Mouse (Mus musculus) monocyte, adult 2 months (primary cell): ENCODE results near the gene Oxa1l.

Source experiments
- DNase-seq, 2 experiments: peaks; one replicate each; pipeline ENCODE4 v3.0.0; 2022; ENCODE audit warnings: low spot score in 2 of 2, low read depth in 1 of 2

Oxa1l gene

DNA sequence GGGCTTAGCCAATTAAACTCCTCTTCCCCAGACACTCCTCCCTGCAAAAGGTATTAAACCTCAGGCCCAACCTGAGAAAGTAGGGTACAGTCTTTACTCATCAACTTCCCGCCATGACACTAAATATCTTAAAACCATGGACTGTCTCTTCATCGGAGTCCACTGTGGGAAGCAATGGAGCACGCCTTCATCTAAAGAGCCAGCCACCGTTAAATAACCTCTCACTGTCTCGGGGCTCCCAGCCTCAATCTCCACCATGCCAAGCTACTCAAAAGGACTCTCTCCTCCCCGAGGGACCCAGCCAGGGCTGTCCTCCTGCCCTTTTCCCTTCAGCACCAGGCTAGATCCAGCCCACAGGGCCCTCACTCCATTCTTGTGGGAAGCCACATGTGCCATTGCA, 10.0 kb downstream of the Oxa1l start:
- DNase-seq: no peak

DNA sequence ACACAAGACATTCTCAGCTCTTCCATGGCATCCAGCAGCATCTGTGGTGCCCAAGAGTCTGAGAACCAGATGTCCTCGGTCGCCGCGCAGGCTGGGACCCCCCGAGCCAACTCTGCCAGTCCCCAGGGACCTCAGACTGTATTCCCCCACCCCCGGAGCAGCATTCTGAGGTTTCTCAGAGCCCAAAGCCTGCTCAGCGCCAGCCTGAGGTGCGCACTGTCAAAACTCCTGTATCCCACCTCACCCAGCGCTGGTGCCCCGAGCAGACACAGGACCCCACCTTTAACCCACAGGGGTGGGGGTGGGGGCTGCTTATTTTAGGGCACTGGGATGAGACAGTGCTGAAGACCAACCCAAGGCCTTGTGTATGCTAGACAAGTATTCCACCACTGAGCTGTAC, 10.8 kb downstream of the Oxa1l start:
- DNase-seq: no peak

DNA sequence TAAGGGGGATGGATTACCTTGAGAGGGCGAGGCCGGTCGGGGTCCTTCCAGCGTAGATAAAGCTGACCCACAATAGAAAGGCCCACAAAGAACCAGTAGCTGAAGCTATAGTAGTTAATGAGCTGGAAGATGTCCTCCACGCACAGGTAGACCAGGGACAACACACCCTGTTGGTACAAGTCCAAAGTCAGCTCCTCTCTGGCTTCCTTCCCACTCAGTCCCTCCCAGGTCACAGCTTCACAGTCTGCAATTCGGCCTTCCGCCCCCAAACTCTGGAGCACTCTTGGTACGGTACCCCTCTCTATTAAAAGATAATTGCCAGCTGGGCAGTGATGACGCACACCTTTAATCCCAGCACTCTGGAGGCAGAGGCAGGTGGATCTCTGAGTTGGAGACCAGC, 12.3 kb downstream of the Oxa1l start:
- no peak for DNase-seq

DNA sequence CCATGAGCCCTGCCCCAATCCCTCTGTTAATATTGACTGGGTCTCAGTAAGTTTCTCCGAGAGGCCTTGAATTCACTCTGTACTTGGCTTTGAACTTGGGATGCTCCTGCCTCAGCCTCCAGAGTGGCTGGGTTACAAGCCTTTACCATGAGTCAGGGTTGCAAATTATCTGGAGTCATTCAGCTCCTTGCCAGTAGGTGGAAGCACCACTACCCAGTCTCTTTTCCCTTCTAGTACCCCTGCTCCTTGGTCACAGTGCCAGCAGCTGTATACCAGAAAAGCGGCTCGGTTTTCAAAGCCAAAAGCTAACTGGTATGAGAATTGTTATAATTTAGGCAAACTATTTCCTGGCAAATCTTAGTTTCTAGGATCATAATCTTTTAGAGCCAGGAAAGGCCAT, 15.3 kb downstream of the Oxa1l start:
- DNase-seq: no peak

DNA sequence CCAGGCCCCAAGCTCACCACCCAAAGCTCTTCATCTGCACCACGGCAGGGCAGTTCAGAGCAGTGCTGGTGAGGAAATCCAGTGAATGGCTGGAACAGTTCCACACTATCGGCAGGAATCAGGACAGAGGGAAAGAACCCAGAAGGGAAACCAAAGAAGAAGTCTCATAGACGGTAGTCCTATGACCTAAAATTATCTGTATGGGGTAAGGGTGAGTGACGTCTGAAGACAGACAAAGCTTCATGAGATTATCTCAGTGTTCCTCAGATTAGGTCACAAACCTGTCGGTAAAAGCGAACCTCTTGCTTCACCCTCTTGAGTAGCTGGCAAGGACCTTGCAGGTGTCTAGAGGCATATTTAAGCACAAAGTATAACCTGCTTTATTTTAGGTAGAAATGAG, 16.5 kb downstream of the Oxa1l start:
- no peak for DNase-seq

DNA sequence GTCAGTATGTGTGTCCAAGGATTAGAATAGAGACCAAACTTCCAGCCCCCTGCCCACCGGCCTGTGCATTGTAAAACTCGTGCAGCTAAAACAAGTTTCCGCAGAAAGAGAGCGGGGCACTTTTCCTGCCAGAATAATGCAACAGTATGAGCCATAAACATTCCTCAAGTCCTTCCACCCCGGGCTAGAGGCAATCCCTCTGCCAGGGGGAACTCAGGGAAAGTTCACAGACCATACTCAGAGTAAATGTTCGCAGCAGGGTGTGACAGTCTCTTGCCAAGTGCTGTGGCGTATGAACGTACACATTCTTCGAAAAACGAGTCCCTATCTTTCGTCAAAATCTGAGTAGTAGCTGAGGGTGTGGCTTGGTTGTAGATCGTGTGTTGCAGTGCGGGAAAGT, 18.9 kb downstream of the Oxa1l start:
- no peak for DNase-seq

DNA sequence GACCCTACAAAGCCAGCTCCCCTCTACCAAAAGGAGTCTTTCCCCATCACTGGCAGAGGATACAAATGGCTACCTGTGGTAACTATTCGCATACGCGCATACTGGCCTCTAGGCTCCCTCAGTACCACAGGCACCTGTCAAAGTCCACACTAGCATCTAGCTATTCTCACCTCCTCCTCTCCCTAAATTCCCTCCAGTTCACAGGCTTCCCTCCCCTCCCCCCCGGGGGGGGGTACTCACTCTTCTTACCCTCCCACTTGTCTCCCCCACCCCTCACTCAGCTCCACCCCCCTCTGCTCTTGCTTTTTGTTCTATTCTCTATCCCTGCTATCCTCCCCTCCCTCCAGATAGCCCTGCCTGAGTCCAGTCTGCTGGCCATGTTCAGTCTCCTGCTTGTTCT, 20.0 kb downstream of the Oxa1l start:
- no peak for DNase-seq

DNA sequence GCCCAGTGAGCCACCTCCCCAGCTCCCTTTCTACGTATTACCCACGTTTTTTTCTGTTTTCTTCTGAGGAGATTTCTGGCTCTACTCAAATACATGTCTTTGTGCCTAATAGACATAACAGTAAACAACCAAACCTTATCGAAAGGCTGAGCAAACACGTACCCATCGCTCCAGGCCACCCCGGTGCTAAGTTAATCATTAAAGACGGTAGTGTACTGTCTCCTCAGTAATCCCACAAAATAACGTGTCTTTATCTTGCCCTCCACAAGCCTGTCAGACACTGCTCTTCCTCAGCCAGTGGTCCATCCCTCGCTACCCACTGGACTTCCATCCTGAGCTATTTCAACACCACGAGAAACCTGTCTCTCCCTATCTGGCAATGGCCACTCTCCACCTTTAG, 21.2 kb downstream of the Oxa1l start:
- no peak for DNase-seq

DNA sequence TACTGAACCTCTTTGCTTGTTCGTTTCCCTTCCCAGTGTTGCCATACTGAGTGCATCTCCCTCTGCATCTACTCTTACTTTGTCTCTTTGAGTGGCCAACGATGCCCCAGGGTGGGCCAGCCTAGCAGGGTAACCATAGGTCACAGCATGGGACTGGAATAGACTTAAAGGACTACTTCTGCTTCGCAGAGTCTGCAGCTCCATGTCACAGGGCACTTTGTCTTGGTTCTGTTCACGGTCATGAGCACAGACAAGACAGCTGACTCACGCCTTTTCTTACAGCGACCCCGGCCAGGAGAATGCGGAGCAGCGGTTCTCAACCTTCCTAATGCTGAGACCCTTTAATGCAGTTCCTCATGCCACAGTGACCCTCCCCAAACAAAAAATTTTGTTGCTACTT, 22.0 kb downstream of the Oxa1l start:
- DNase-seq: no peak

DNA sequence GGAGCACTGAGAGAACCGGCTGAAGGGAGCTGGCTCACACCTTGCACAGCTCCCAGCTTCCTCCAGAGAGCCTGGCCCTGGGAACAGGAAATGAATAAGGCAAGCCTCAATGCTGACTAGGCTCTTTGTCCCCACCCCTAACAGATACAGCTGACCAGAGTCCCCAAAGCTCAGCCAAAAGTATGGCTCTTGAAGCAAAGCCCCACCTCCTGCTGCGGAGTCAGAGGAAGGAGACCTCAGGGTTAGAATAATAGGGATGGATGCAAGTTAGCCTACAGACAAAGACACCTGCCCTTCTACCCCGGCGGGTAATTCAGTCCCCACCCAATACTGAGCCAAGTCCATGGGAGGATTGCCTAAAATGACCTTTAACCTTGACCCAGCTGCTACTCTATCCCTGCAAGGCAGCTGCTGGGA, 22.7 kb downstream of the Oxa1l start:
- DNase-seq: no peak

DNA sequence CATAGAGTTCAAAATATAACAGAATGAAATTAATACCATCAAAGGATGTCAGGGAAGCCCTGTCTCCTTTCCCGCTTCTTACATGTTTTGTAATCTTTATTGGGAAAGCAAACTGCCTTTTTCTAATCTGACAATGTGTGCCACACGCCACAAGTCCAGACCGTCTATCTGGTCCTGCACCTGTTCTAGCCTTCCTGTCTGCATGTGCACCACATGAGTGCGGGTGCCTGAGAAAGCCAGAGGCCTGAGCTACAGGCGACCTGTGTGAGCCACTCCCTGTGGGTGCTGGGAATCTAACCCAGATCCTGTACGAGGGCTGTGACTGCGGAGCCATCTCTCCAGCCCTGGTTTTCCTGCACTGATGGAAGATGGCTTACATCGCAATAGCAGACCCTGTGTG, 23.8 kb downstream of the Oxa1l start:
- DNase-seq: no peak

DNA sequence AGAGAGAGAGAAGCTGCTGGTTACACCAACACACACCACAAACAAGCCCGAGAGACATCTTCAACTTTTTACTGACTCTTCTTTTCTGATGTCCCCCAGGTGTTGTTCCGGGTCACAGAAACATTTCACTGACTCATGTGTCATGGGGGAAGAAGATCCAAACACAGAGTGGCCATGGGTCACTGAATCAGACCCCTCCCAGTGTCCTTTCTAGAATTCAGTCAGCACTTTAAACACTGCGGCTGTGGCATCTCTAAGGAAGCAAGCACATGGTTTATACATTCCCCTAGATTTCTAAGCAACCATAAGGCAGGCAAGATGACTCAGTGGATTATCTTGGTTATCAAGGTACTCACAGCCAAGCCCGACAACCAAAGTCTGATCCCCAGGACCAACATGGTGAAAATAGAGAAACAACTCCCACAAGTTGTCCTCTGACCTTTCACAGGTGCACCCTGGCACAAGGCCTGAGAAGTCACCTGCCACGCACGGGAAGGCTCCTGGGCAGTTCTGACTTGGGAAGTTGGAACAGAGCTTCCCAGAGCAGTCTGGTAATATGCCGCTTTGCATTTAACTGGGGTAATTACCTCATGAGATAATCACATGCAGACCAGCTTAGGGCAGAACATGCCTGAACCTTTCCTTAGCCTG, 25.5 kb downstream of the Oxa1l start:
- DNase-seq: no peak

DNA sequence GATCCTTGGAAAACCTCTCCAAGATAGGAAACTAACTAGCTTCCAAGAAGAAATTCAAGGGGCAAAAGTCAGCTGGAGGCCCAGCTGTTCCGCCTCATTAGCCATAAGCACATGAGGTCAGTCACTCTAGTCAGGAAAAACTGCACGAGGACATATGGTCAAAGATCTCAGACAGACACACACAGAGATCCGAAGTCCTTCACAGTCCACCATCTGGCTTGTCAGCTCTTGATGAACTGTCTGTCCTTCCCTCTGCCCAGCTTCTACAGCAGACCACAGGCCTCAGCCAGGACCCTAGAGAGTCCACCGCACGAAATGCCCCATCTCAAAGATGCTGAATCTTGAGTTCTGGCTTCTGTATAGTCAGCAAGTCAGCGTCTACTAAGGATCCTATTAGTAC, 26.9 kb downstream of the Oxa1l start:
- no peak for DNase-seq

DNA sequence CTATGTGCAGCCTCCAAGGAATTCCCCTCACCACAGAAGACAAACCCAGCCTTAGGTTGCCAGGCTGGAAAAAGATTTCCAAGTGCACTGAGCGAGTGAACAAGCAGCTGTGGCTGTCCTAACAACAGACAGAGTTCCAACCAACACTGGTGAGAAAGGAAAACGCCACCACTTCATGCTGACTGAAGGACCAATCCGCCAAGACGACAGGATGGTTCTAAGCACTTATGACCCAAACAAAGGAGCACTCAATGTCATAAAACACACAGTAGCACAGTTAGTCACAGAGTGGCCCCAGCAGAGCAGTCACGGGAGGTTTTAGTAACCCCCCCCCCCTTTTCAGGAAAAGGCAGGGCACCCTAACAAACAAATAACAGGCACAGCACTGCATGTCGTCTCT, 30.2 kb downstream of the Oxa1l start:
- no peak for DNase-seq

DNA sequence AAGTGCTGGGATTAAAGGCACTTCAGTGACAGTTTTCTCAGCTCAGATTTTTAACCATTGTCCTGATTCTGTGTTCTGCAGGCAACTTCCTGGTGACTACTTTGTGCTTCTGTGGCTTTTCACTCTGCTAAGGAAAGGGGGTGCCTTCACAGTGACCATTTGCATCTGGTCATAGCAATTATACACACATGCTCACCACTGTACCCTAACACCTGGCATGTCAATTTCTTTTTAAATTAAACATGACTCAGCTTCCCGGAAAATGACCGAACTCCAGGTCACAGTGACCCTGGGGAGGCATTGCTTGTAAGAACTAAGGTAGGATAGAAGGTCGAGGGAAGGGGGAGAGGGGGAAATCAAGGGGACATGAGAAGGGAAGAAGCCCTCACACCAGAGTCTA, 33.2 kb downstream of the Oxa1l start:
- DNase-seq: no peak

DNA sequence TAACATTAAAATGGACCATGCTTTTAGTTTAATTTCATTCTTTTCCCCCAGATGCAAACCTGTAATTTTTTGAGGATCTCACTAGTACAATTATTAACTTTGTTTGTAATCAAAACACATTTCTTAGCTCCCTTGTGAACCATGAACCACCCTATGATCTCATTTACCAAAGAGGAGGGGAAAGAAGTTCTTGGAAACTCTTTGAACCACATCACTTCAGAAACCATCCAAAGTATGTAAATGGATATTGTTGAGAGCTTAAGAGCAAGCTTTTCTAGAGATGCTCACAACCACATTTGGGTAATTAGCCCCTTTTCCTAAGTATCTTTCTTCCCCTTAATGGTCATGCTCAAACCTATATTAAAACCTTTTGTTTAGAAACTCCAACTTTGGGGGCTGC, 33.7 kb downstream of the Oxa1l start:
- no peak for DNase-seq

DNA sequence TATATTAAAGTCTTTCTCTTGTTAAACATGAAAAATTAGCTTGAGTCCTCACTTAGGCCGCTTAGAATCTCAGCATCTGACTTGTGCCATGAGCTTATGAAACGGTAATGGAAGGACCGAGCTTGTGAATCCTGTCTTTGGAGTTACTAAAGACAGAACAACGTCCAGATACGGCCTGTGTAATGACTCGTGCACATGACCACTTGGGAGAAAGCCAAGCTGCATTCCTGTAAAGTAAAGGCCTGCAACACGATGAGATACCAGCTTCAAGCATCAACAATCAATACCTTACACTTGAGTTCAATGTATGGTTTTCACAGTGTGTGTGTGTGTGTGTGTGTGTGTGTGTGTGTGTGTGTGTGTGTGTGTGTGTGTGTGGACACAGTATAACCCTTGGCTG, 36.1 kb downstream of the Oxa1l start:
- no peak for DNase-seq

DNA sequence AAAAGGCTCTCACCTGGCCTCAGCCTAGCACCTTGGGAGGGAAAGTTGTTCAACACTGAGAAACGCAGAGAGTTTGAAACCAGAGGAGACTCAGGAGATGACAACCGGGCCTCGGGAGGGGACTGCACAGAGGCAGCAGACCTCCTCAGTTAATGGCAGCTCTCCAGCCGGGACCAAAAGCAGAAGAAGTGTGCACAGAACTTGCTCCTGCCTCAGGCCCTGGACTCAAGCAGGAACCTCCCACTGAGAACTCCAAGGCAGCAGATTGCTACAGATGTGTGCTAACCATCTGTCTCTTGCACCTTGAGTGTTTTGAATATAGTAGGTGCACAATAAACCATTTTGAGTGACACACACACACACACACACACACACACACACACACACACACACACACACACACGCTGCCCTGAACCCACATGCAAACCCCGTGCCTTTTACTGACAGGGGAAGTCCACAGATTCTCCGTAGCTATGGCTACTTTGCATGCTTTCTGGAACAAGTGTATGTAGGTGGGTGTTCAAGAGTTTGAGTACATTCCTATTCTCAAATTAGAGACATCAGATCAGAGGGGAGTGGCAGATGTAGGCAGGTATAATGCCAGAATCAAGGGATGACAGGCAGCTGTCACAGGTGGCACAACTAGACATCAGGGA, 37.4 kb downstream of the Oxa1l start:
- DNase-seq: no peak

DNA sequence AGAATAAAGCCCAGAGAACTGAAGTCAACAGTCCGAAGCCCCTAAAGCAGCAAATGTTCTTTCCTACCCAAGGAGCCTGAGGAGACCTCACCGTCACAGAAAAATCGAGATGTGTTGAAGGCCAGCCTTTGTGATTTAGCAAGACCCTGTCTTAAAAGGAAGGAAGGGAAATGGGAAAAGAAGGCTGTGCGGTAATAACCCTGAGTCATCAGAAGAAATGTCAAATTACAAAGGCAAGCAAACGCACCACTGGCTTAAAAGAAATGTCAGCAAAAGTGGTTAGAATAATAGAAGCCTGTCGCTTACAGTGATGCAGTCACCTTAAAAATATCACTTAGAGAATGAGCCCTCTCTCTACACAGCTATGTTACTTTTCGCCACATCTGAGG, 37.9 kb downstream of the Oxa1l start:
- no peak for DNase-seq

DNA sequence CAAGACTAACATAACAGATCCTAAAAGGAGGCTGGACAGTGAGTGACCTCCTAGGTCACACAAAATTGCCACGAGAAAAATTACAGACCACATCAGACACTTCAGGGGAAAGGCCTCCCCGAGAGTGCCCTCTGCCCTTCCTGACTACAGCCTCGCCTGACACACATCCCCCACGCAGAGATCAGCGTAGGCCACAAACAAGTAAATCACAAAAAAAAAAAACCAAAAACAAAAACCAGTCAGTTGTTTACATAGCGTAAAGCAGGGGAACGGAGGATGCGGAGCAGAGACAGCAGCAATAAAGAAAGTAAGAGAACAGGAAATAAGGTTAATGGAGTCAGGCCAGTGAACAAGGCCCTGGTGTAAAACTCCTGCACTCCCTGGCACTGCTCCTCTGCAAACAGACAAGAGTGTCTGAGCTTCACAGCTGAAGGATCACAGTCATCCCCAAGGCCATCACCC, 38.3 kb downstream of the Oxa1l start:
- DNase-seq: no peak

DNA sequence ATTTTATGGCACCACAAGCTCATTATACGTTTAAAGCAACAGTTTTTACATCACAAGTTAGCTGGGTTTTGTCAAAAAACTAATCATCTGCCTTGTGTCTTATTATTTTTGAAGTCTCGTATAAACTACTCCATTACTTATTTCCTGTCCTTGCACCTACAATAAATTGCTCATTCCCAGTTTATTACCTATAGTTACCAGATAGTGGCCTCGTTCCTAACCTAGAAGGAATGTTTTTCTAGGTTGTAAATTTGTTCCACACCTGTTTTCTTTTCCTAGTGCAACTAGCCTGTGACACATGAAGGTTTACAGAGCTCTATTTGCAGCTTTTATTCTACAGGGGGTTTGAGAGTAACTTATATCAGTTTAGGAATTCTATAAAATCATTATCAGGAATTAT, 41.1 kb downstream of the Oxa1l start:
- DNase-seq: no peak

DNA sequence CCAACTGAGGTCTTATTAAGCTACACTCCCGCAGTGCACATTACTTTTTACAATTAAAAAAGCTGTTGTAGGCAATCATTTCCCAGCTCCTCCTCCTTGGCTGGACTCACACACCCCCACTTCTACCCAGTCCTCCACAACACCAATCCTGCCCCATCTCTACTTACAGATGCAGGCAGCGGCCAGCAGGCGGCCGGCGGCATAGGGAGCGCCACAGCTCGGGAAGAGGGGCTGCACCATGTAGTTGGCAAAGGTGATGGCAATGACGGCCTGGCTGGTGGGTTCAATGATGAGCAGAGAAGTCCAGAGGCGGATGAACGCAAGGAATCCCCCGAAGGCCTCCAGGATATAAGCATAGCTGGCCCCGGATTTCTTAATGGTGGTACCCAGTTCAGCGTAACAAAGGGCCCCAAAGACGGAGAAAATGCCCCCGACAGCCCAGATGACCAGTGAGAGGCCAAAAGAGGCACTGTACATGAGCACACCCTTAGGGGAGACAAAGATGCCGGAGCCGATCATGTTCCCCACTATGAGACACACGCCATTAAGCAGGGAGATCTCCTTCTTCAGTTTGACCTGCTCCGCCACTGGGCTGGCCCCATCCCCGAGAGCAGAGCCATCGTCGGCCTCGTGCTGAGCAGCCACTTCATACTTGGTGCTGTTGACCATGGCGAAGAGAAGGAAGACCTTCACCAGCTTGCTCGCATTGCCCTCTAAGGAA, 47.9 kb downstream of the Oxa1l start:
- DNase-seq: no peak
